Comparison of ENCODE assay signal across 17 mouse cellular contexts in the genomic region with DNA sequence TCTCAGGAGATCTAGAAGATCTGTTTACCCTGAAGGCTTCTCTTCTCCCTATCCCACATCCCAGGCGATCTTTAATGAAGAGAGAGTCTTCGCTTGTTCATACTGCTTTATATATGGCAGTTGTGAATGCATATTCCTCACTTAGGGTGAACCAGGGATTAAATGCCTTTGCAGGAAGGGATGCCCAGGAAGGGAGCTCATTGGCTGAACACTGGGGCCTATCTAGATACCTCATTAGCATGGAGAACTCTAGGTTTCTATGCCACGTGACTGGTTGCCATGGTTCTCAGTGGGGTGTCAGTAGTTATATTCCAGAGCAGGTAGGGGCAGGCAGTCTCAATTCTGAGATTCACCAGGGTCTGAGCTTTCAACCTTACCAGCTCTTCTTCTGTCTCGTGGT. TPM values are rescaled to one million over a fixed set of nuclear protein-coding genes. Genes with fewer than 3 reads are reported as not detected.
A peak's percentile ranks its signal among the peaks of the same experiment; 100 is the strongest.
DNase-seq lines count a peak whose midpoint lies in the region; ATAC-seq lines count a peak whose summit lies in the region.
"Had no signal": no experiment of that assay in that cellular context is flagged by ENCODE, and none has a peak within 500 bp of the region (broad histone marks: within the 10 kb centered on the region; RNA-seq: fewer than 3 reads in every experiment).

No protein-coding gene starts in this region.

- H3K4me3 ChIP-seq in hindbrain, embryonic 11.5 days (ENCODE audit: low read depth, low read length): no peak overlapping the region
- H3K4me3 ChIP-seq in hindbrain, embryonic 16.5 days (ENCODE audit: low read length): no peak overlapping the region
- H3K4me3 ChIP-seq in forebrain, embryonic 16.5 days (replicated peaks; ENCODE audit: low read length): no peak overlapping the region
- no peak overlapping the region for H3K4me3 ChIP-seq in midbrain, embryonic 12.5 days
- H3K4me3 ChIP-seq: embryonic facial prominence, embryonic 12.5 days; limb, embryonic 15.5 days had no signal

- no peak for ATAC-seq in hindbrain, embryonic 11.5 days (ENCODE audit: low FRiP score)
- ATAC-seq in hindbrain, embryonic 16.5 days: no peak
- 0 out of 2 replicates have a peak, but pooled peaks have one; percentile 19 for ATAC-seq in forebrain, embryonic 16.5 days
- no peak for ATAC-seq in midbrain, embryonic 12.5 days (ENCODE audit: low FRiP score, low read depth)
- no peak for ATAC-seq in megakaryocyte progenitor cell, adult 5-6 weeks (replicated peaks; ENCODE audit: poor library complexity)
- ATAC-seq: liver, postnatal 0 days had no signal

- peak; percentile 22 for DNase-seq in hindbrain, embryonic 11.5 days (ENCODE audit: low spot score)
- DNase-seq in liver: no peak
- no peak for DNase-seq in embryo, embryonic 11 days
- DNase-seq: adrenal gland, postnatal 14 days; cerebellum, adult 18-20 months; kidney, adult 2 months; kidney, postnatal 25 days; liver, postnatal 0 days; lung, postnatal 14 days; thymus, postnatal 4 days had no signal

- H3K9me3 ChIP-seq in hindbrain, embryonic 11.5 days (ENCODE audit: control insufficient read depth, low read length): no peaks in the 10 kb centered on the region
- no peaks in the 10 kb centered on the region; the same call in 1 of the 2 replicates for H3K9me3 ChIP-seq in hindbrain, embryonic 16.5 days (ENCODE audit: control insufficient read depth, low read length)
- H3K9me3 ChIP-seq in forebrain, embryonic 16.5 days (ENCODE audit: control insufficient read depth, low read length): no peaks in the 10 kb centered on the region
- H3K9me3 ChIP-seq in midbrain, embryonic 12.5 days: no peaks in the 10 kb centered on the region; the same call in 1 of the 2 replicates
- H3K9me3 ChIP-seq: embryonic facial prominence, embryonic 12.5 days; limb, embryonic 15.5 days had no signal

- 73% methylated on average over 4 of the region's 4 CpGs for WGBS in hindbrain, embryonic 11.5 days
- 61% methylated on average over 4 of the region's 4 CpGs for WGBS in hindbrain, embryonic 16.5 days
- 70% methylated on average over 4 of the region's 4 CpGs for WGBS in forebrain, embryonic 16.5 days
- WGBS in midbrain, embryonic 12.5 days: 68% methylated on average over 4 of the region's 4 CpGs

- H3K9ac ChIP-seq in hindbrain, embryonic 11.5 days (ENCODE audit: low read depth, low read length): no peak overlapping the region
- no peak overlapping the region for H3K9ac ChIP-seq in hindbrain, embryonic 16.5 days (ENCODE audit: low read depth, low read length)
- no peak overlapping the region for H3K9ac ChIP-seq in forebrain, embryonic 16.5 days (replicated peaks; ENCODE audit: low read depth, low read length)
- no peak overlapping the region for H3K9ac ChIP-seq in midbrain, embryonic 12.5 days (replicated peaks)
- H3K9ac ChIP-seq: embryonic facial prominence, embryonic 12.5 days; limb, embryonic 15.5 days; liver, postnatal 0 days had no signal

- no peaks in the 10 kb centered on the region for H3K36me3 ChIP-seq in hindbrain, embryonic 11.5 days (ENCODE audit: control insufficient read depth, insufficient read depth, low read length)
- no peaks in the 10 kb centered on the region for H3K36me3 ChIP-seq in hindbrain, embryonic 16.5 days (ENCODE audit: control insufficient read depth, insufficient read depth, low read length)
- no peaks in the 10 kb centered on the region for H3K36me3 ChIP-seq in forebrain, embryonic 16.5 days (ENCODE audit: control insufficient read depth, insufficient read depth)
- peaks cover 16% of the 10 kb centered on the region for H3K36me3 ChIP-seq in midbrain, embryonic 12.5 days

- H3K4me1 ChIP-seq in hindbrain, embryonic 11.5 days (replicated peaks; ENCODE audit: control insufficient read depth, insufficient read depth, low read length): peaks cover 10% of the 10 kb centered on the region; the same call in 1 of the 2 replicates
- H3K4me1 ChIP-seq in hindbrain, embryonic 16.5 days (ENCODE audit: control insufficient read depth, insufficient read depth, low read depth, low read length): peaks cover 28% of the 10 kb centered on the region
- peaks cover 25% of the 10 kb centered on the region for H3K4me1 ChIP-seq in forebrain, embryonic 16.5 days (replicated peaks; ENCODE audit: control insufficient read depth, insufficient read depth, low read length)
- peaks cover 56% of the 10 kb centered on the region for H3K4me1 ChIP-seq in midbrain, embryonic 12.5 days

- H3K27ac ChIP-seq in hindbrain, embryonic 11.5 days (ENCODE audit: low read depth, low read length): 0 out of 2 replicates have a peak overlapping the region, but pooled peaks have one; percentile 48
- no peak overlapping the region for H3K27ac ChIP-seq in hindbrain, embryonic 16.5 days (ENCODE audit: low read depth, low read length)
- H3K27ac ChIP-seq in forebrain, embryonic 16.5 days (ENCODE audit: low read length): no peak overlapping the region
- peak overlapping the region; percentile 55 for H3K27ac ChIP-seq in midbrain, embryonic 12.5 days (replicated peaks)
- H3K27ac ChIP-seq: embryonic facial prominence, embryonic 12.5 days; limb, embryonic 15.5 days had no signal

- no peaks in the 10 kb centered on the region; the same call in 1 of the 2 replicates for H3K27me3 ChIP-seq in hindbrain, embryonic 11.5 days (ENCODE audit: control insufficient read depth, insufficient read depth, low read length)
- no peaks in the 10 kb centered on the region for H3K27me3 ChIP-seq in hindbrain, embryonic 16.5 days (replicated peaks; ENCODE audit: control insufficient read depth, insufficient read depth, low read length)
- no peaks in the 10 kb centered on the region for H3K27me3 ChIP-seq in forebrain, embryonic 16.5 days (replicated peaks; ENCODE audit: control insufficient read depth, insufficient read depth, low read length)
- H3K27me3 ChIP-seq in midbrain, embryonic 12.5 days: peaks cover 14% of the 10 kb centered on the region
- H3K27me3 ChIP-seq: limb, embryonic 15.5 days had no signal

- peak overlapping the region; percentile 9 for H3K4me2 ChIP-seq in hindbrain, embryonic 11.5 days (replicated peaks; ENCODE audit: low read depth, low read length)
- H3K4me2 ChIP-seq in hindbrain, embryonic 16.5 days (ENCODE audit: low read length): no peak overlapping the region
- no peak overlapping the region for H3K4me2 ChIP-seq in forebrain, embryonic 16.5 days (ENCODE audit: low read length)
- H3K4me2 ChIP-seq in midbrain, embryonic 12.5 days (replicated peaks): no peak overlapping the region
- H3K4me2 ChIP-seq: embryonic facial prominence, embryonic 12.5 days; limb, embryonic 15.5 days had no signal

RNA-seq across cellular contexts. Expression of gene Ackr3, which starts 17.1 kb away (rescaled TPM):
- 25.7 and 29.6 TPM in 2 replicates for polyA plus RNA-seq in hindbrain, embryonic 11.5 days (2014; fragmentation: Nextera tagmentation; extraction: Ambion mirVana)
- 10.8 and 11.5 TPM in 2 replicates for polyA plus RNA-seq in hindbrain, embryonic 16.5 days (2015; fragmentation: Nextera tagmentation; extraction: Ambion mirVana)
- polyA plus RNA-seq in forebrain, embryonic 16.5 days (2015; fragmentation: Nextera tagmentation; extraction: Ambion mirVana): 20.3 and 26.1 TPM in 2 replicates
- 26.6 and 27.4 TPM in 2 replicates for polyA plus RNA-seq in midbrain, embryonic 12.5 days (2016; fragmentation: Nextera tagmentation; extraction: Ambion mirVana)
- total RNA-seq in megakaryocyte progenitor cell, adult 5-6 weeks (2015): not detected in 2 replicates
- total RNA-seq in megakaryocyte progenitor cell, adult 5-6 weeks (2017): not detected in 2 replicates
- total RNA-seq: granulocyte monocyte progenitor cell, adult 5-6 weeks had no signal

Comparison
In these comparisons a context has a peak if more than half of its experiments do, and no peak if none do; other contexts are left out.
1. H3K27ac ChIP-seq: peak in hindbrain, embryonic 11.5 days (single experiment) and midbrain, embryonic 12.5 days (single experiment); none in hindbrain, embryonic 16.5 days (single experiment) and forebrain, embryonic 16.5 days (single experiment).